Comparison of ENCODE assay signal across 14 mouse cellular contexts in genomic region chr3:145521528-145522080, GRCm38 (mm10). TPM values are rescaled to one million over a fixed set of nuclear protein-coding genes. Genes with fewer than 3 reads are reported as not detected.
DNase-seq lines count a peak whose midpoint lies in the region.
"Had no signal": no experiment of that assay in that cellular context is flagged by ENCODE, and none has a peak within 500 bp of the region (broad histone marks: within the 10 kb centered on the region; RNA-seq: fewer than 3 reads in every experiment).

No protein-coding gene starts in this region.

- peak; percentile 23 for DNase-seq in ovary, postnatal 36 days (ENCODE audit: low spot score)
- no peak for DNase-seq in ovary, postnatal 10 days (ENCODE audit: low spot score)
- peak; percentile 54 for DNase-seq in Muller cell, postnatal 12 days (ENCODE audit: inconsistent ontology term)
- DNase-seq in fibroblast of lung, adult 2 months (ENCODE audit: low read depth) = peak; percentile 45
- no peak for DNase-seq in layer of hippocampus, adult 8-10 months (ENCODE audit: low spot score in 2 of 2)
- DNase-seq in lung, postnatal 4 days = no peak
- DNase-seq: adrenal gland, postnatal 10 days; cerebellum, adult 11 months; cerebellum, adult 9-10 months; cerebellum, postnatal 25 days; gastrocnemius, postnatal 10 days; heart, adult 18-20 months; heart, postnatal 10 days; heart, postnatal 4 days had no signal

RNA-seq across cellular contexts. Expression of gene Znhit6, which starts 54.4 kb away (rescaled TPM):
- total RNA-seq in layer of hippocampus, adult 8-10 months (2022) = 10 to 100 TPM; 16.5 to 19.4 (median 17.8) TPM

Comparison
In these comparisons a context has a peak if more than half of its experiments do, and no peak if none do; other contexts are left out.
1. DNase-seq: peak in ovary, postnatal 36 days (single experiment), Muller cell, postnatal 12 days (single experiment) and fibroblast of lung, adult 2 months (single experiment); none in ovary, postnatal 10 days (single experiment), layer of hippocampus, adult 8-10 months (0 of 2) and lung, postnatal 4 days (0 of 2).